Mouse (Mus musculus) cortical plate, adult 2 months (tissue): ENCODE data around the gene Nr4a2.

ENCODE experiments used
- CTCF ChIP-seq: fragments of 200-500 bp; IDR thresholded peaks from 2 replicates; pipeline ENCODE4 v1.5.1; 2011; ENCODE audit warnings: mild to moderate bottlenecking, control low read depth, low read length; ENCODE audit not compliant: insufficient read depth; ENCODE audit errors: extremely low read depth
- POLR2A ChIP-seq: fragments of 200-500 bp; IDR thresholded peaks from 2 replicates; pipeline ENCODE4 v1.6.1; 2011; ENCODE audit warnings: mild to moderate bottlenecking, low read length, control low read depth; ENCODE audit not compliant: insufficient read depth; ENCODE audit errors: extremely low read depth

GRCm38 (mm10) chr2:57148231-57148630 is 24.4 kb upstream of the Nr4a2 start:
- TF ChIP-seq POLR2A: no peak
- no peak for TF ChIP-seq CTCF
